Mouse (Mus musculus) ES-Bruce4 (cell line): ENCODE results near the gene Gpr61. TPM values are rescaled to one million over a fixed set of nuclear protein-coding genes. Genes with fewer than 3 reads are reported as not detected.

Experiments used
- H3K27ac ChIP-seq: 2 replicates; pipeline ENCODE4 v1.5.1; 2012; ENCODE audit warnings: low read length, inconsistent platforms; ENCODE audit not compliant: insufficient read depth
- H3K27me3 ChIP-seq: 2 replicates; pipeline ENCODE4 v1.6.1; 2012; ENCODE audit warnings: mild to moderate bottlenecking, low read length, inconsistent platforms; ENCODE audit not compliant: control insufficient read depth, poor library complexity, insufficient read depth, severe bottlenecking
- H3K36me3 ChIP-seq: 2 replicates; pipeline ENCODE4 v1.6.1; 2012; ENCODE audit warnings: inconsistent platforms, mild to moderate bottlenecking, low read length, moderate library complexity; ENCODE audit not compliant: control insufficient read depth, poor library complexity, insufficient read depth, severe bottlenecking
- H3K4me1 ChIP-seq: one replicate; pipeline ENCODE4 v1.8.1; 2011; ENCODE audit warnings: low read length; ENCODE audit not compliant: control insufficient read depth, insufficient read depth
- H3K4me3 ChIP-seq: 2 replicates; pipeline ENCODE4 v1.5.1; 2011; ENCODE audit warnings: low read depth, mild to moderate bottlenecking, low read length
- H3K9ac ChIP-seq: 2 replicates; pipeline ENCODE4 v1.6.1; 2012; ENCODE audit warnings: low read depth, mild to moderate bottlenecking, inconsistent platforms; ENCODE audit not compliant: poor library complexity, severe bottlenecking
- H3K9me3 ChIP-seq: replicated peaks from 2 replicates; pipeline ENCODE4 v1.6.1; 2012; ENCODE audit warnings: mild to moderate bottlenecking, low read length, inconsistent platforms; ENCODE audit not compliant: control insufficient read depth, poor library complexity, insufficient read depth, severe bottlenecking
- CTCF ChIP-seq: IDR thresholded peaks from one replicate; pipeline ENCODE4 v1.8.1; 2011; ENCODE audit warnings: low read depth, low read length
- EP300 ChIP-seq: IDR thresholded peaks from 2 replicates; pipeline ENCODE4 v1.6.1; 2011; ENCODE audit warnings: low read depth, low read length; ENCODE audit not compliant: insufficient read depth
- POLR2A ChIP-seq: IDR thresholded peaks from one replicate; pipeline ENCODE4 v1.8.1; 2011; ENCODE audit warnings: low read length; ENCODE audit not compliant: insufficient read depth
- polyA plus RNA-seq: library from polyadenylated mRNA; stranded (reverse); fragments of >200 nt; gene quantifications from 2 replicates; pipeline ENCODE4 v1.2.4, GENCODE M21; 2011; ENCODE audit warnings: low read depth; ENCODE audit not compliant: missing spikeins, insufficient read depth, insufficient read length

Gpr61 gene
- polyA plus RNA-seq, 1 experiment: not detected

GRCm38 (mm10) chr3:108112246-108112645, 42.4 kb downstream of the Gpr61 start:
- no peaks in the 10 kb centered on the region for H3K27me3 ChIP-seq
- TF ChIP-seq CTCF: no peak
- TF ChIP-seq POLR2A: no peak
- no peak for TF ChIP-seq EP300
- H3K36me3 ChIP-seq: peaks cover 36% of the 10 kb centered on the region
- H3K4me3 ChIP-seq: no peak overlapping the region
- H3K27ac ChIP-seq: no peak overlapping the region
- H3K4me1 ChIP-seq: no peaks in the 10 kb centered on the region
- H3K9ac ChIP-seq: no peak overlapping the region
- H3K9me3 ChIP-seq: no peaks in the 10 kb centered on the region

GRCm38 (mm10) chr3:108111320-108111719, 43.4 kb downstream of the Gpr61 start:
- TF ChIP-seq CTCF: no peak
- no peak overlapping the region for H3K27ac ChIP-seq
- no peak overlapping the region for H3K9ac ChIP-seq
- H3K9me3 ChIP-seq: no peaks in the 10 kb centered on the region
- H3K36me3 ChIP-seq: peaks cover 34% of the 10 kb centered on the region
- no peak overlapping the region for H3K4me3 ChIP-seq
- no peaks in the 10 kb centered on the region for H3K27me3 ChIP-seq
- no peaks in the 10 kb centered on the region for H3K4me1 ChIP-seq

- Histone ChIP-seq H3K4me3 (no peak overlapping the region), H3K9ac (no peak overlapping the region), H3K27me3 (no peaks in the 10 kb centered on the region), H3K4me1 (no peaks in the 10 kb centered on the region), H3K36me3 (peaks cover 20% of the 10 kb centered on the region), H3K27ac (no peak overlapping the region), H3K9me3 (no peaks in the 10 kb centered on the region)
- TF ChIP-seq POLR2A (no peak), EP300 (no peak), CTCF (no peak)
These were observed 49.4 kb downstream of the Gpr61 start for GRCm38 (mm10) chr3:108105281-108105680.

GRCm38 (mm10) chr3:108102075-108102474, 52.6 kb downstream of the Gpr61 start:
- Histone ChIP-seq H3K4me1 (no peaks in the 10 kb centered on the region), H3K4me3 (no peak overlapping the region), H3K36me3 (peaks cover 3% of the 10 kb centered on the region; the same call in 1 of the 2 replicates), H3K27ac (no peak overlapping the region), H3K9me3 (no peaks in the 10 kb centered on the region), H3K9ac (no peak overlapping the region), H3K27me3 (no peaks in the 10 kb centered on the region)
- TF ChIP-seq POLR2A: no peak

- Histone ChIP-seq H3K27ac (no peak overlapping the region), H3K4me3 (no peak overlapping the region), H3K27me3 (no peaks in the 10 kb centered on the region), H3K9ac (no peak overlapping the region), H3K36me3 (peaks cover 3% of the 10 kb centered on the region; the same call in 1 of the 2 replicates), H3K9me3 (no peaks in the 10 kb centered on the region), H3K4me1 (no peaks in the 10 kb centered on the region)
- TF ChIP-seq CTCF: no peak
- TF ChIP-seq POLR2A: no peak
- no peak for TF ChIP-seq EP300
These were observed 53.1 kb downstream of the Gpr61 start for GRCm38 (mm10) chr3:108101594-108101993.

Other genes with a start within 250 kb of the Gpr61 start
- 4.4 and 4.6 TPM in 2 replicates for gene Gstm7, start 223.1 kb downstream of the Gpr61 start, polyA plus RNA-seq
- gene Gstm6, start 211.1 kb downstream of the Gpr61 start, polyA plus RNA-seq: 27.1 and 27.8 TPM in 2 replicates
- 24.6 and 31.6 TPM in 2 replicates for gene Gstm3, start 185.6 kb downstream of the Gpr61 start, polyA plus RNA-seq
- gene Gstm2, start 168.4 kb downstream of the Gpr61 start, polyA plus RNA-seq: 74.8 and 77.0 TPM in 2 replicates
- 163 and 187 TPM in 2 replicates for gene Gstm1, start 136.9 kb downstream of the Gpr61 start, polyA plus RNA-seq
- gene Gstm4, start 110.0 kb downstream of the Gpr61 start, polyA plus RNA-seq: 14.0 and 15.1 TPM in 2 replicates
- gene Ampd2, start 68.2 kb downstream of the Gpr61 start, polyA plus RNA-seq: 34.9 and 48.2 TPM in 2 replicates
- 3.2 and 3.5 TPM in 2 replicates for gene Gnat2, start 62.1 kb downstream of the Gpr61 start, polyA plus RNA-seq
- 116 and 127 TPM in 2 replicates for gene Gnai3, start 8.7 kb downstream of the Gpr61 start, polyA plus RNA-seq
- 4.9 and 5.6 TPM in 2 replicates for gene Amigo1, start 31.5 kb upstream of the Gpr61 start, polyA plus RNA-seq
- gene Cyb561d1, start 46.3 kb upstream of the Gpr61 start, polyA plus RNA-seq: 3.3 and 3.7 TPM in 2 replicates
- 4.3 and 9.2 TPM in 2 replicates for gene Atxn7l2, start 56.1 kb upstream of the Gpr61 start, polyA plus RNA-seq
- not detected in 2 replicates for gene Sypl2, start 71.8 kb upstream of the Gpr61 start, polyA plus RNA-seq
- gene Psma5, start 102.0 kb upstream of the Gpr61 start, polyA plus RNA-seq: 159 and 168 TPM in 2 replicates
- 21.5 and 25.6 TPM in 2 replicates for gene Sort1, start 129.2 kb upstream of the Gpr61 start, polyA plus RNA-seq
- gene Mybphl, start 210.0 kb upstream of the Gpr61 start, polyA plus RNA-seq: not detected in 2 replicates
- gene Psrc1, start 229.0 kb upstream of the Gpr61 start, polyA plus RNA-seq: 255 and 272 TPM in 2 replicates